Mouse (Mus musculus) 3T3-L1 (cell line): Measurements from ENCODE around the gene Nkx2-4.

Source experiments
- DNase-seq: peaks from one replicate; pipeline ENCODE4 v3.0.0-alpha.2; 2015; ENCODE audit warnings: low read depth, low spot score

Nkx2-4 gene

GRCm38 (mm10) chr2:147085072-147085870, at the start of gene Nkx2-4:
Nkx2-4 (minus strand) TSS chr2:147085445.
- no peak for DNase-seq

- no peak for DNase-seq
Observed at GRCm38 (mm10) chr2:147127366-147127765, 42.1 kb upstream of the Nkx2-4 start.

GRCm38 (mm10) chr2:147119736-147120135, 34.5 kb upstream of the Nkx2-4 start:
- DNase-seq, result no peak

- no peak for DNase-seq
Observed at GRCm38 (mm10) chr2:147086441-147086840, 1.2 kb upstream of the Nkx2-4 start.

GRCm38 (mm10) chr2:147085937-147086336, 692 bp upstream of the Nkx2-4 start:
- no peak for DNase-seq

- DNase-seq, result no peak
Observed at GRCm38 (mm10) chr2:147084366-147085071, 726 bp downstream of the Nkx2-4 start.

- DNase-seq, result no peak
Observed at GRCm38 (mm10) chr2:147083471-147084365, 1.5 kb downstream of the Nkx2-4 start.

- DNase-seq, result no peak
Observed at GRCm38 (mm10) chr2:147082391-147082790, 2.9 kb downstream of the Nkx2-4 start.

- DNase-seq, result no peak
Observed at GRCm38 (mm10) chr2:147074399-147074798, 10.8 kb downstream of the Nkx2-4 start.

- no peak for DNase-seq
Observed at GRCm38 (mm10) chr2:147073962-147074361, 11.3 kb downstream of the Nkx2-4 start.

GRCm38 (mm10) chr2:147070305-147070704, 14.9 kb downstream of the Nkx2-4 start:
- DNase-seq, result no peak

- no peak for DNase-seq
Observed at GRCm38 (mm10) chr2:147069077-147069476, 16.2 kb downstream of the Nkx2-4 start.

- DNase-seq, result no peak
Observed at GRCm38 (mm10) chr2:147067480-147068246, 17.6 kb downstream of the Nkx2-4 start.

- DNase-seq, result no peak
Observed at GRCm38 (mm10) chr2:147053229-147053892, 31.9 kb downstream of the Nkx2-4 start.

GRCm38 (mm10) chr2:147047051-147047450, 38.2 kb downstream of the Nkx2-4 start:
- no peak for DNase-seq

GRCm38 (mm10) chr2:147035864-147036263, 49.4 kb downstream of the Nkx2-4 start:
- DNase-seq, result no peak
